Mouse (Mus musculus) CD4-positive naive resting alpha-beta T cell, adult 57 days (primary cell): Measurements from ENCODE around the gene Trip11. TPM values are rescaled to one million over a fixed set of nuclear protein-coding genes. Genes with fewer than 3 reads are reported as not detected.

Source experiments
- total RNA-seq: library from RNA; stranded (reverse); gene quantifications from one replicate; pipeline ENCODE4 v1.2.4, GENCODE M21; 2023

Trip11 gene
- total RNA-seq = 86.1 TPM

GRCm38 (mm10) chr12:101912626-101913490, at the start of gene Trip11:
Gene Trip11, minus strand, starts transcription at chr12:101913267.

GRCm38 (mm10) chr12:101957942-101958544, 45.0 kb upstream of the Trip11 start, which contains the start of gene Atxn3:
Gene Atxn3, minus strand, starts transcription at chr12:101958246.

GRCm38 (mm10) chr12:101818608-101819370, 94.3 kb downstream of the Trip11 start, which contains the start of gene Fbln5:
Gene Fbln5, minus strand, starts transcription at chr12:101819055.

Other genes starting within 250 kb of the Trip11 start
- gene Tc2n, start 194.7 kb downstream of the Trip11 start, total RNA-seq = not detected
- 0.89 TPM for gene Fbln5, start 94.2 kb downstream of the Trip11 start, total RNA-seq
- 16.6 TPM for gene Atxn3, start 45.0 kb upstream of the Trip11 start, total RNA-seq
- gene Cpsf2, start 62.7 kb upstream of the Trip11 start, total RNA-seq = 16.5 TPM
- not detected for gene Slc24a4, start 215.5 kb upstream of the Trip11 start, total RNA-seq